22 mouse cellular contexts compared by ENCODE assay signal in the genomic region with DNA sequence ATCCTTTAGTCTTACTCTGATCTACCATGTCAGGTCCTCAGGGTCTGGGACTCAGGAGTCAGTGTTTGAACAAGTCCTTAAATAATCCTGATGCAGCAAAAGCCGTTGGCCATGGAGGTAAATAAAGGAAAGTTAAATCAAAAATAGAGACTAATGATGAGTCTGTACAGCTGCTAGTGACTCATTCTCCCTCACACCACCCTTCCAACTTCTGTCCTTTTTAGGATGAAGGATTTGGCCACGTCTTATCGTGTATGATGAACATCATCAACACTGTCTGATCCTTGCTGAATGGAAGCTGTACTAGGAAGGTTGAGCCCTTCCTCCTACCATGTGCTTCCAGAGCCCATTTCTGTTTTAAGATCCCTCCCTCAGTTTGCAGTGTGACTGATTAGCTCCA. TPM values are rescaled to one million over a fixed set of nuclear protein-coding genes. Genes with fewer than 3 reads are reported as not detected.
DNase-seq lines count a peak whose midpoint lies in the region; ATAC-seq and TF ChIP-seq lines count a peak whose summit lies in the region.
"Had no signal": no experiment of that assay in that cellular context is flagged by ENCODE, and none has a peak within 500 bp of the region (broad histone marks: within the 10 kb centered on the region; RNA-seq: fewer than 3 reads in every experiment).

No protein-coding gene starts in this region.

- peak; percentile 69 for ATAC-seq in lung, postnatal 0 days
- no peak for ATAC-seq in embryonic facial prominence, embryonic 15.5 days (ENCODE audit: insufficient number of reproducible peaks, low FRiP score, low TSS enrichment, low read depth)
- 0 out of 2 replicates have a peak, but pooled peaks have one; percentile 32 for ATAC-seq in stomach, postnatal 0 days (ENCODE audit: low FRiP score, low TSS enrichment)
- ATAC-seq: intestine, postnatal 0 days had no signal

- no peak overlapping the region for H3K9ac ChIP-seq in lung, postnatal 0 days (replicated peaks; ENCODE audit: low read depth)
- H3K9ac ChIP-seq in embryonic facial prominence, embryonic 15.5 days, result no peak overlapping the region
- no peak overlapping the region for H3K9ac ChIP-seq in stomach, postnatal 0 days (ENCODE audit: low read length)
- H3K9ac ChIP-seq: forebrain, embryonic 12.5 days; heart, embryonic 12.5 days; limb, embryonic 13.5 days; liver, embryonic 14.5 days had no signal

- H3K9me3 ChIP-seq in heart, embryonic 10.5 days, result no peaks in the 10 kb centered on the region
- H3K9me3 ChIP-seq in lung, postnatal 0 days (ENCODE audit: low read length), result no peaks in the 10 kb centered on the region
- no peaks in the 10 kb centered on the region for H3K9me3 ChIP-seq in embryonic facial prominence, embryonic 15.5 days (replicated peaks)
- no peaks in the 10 kb centered on the region for H3K9me3 ChIP-seq in stomach, postnatal 0 days (ENCODE audit: control insufficient read depth, low read length)
- H3K9me3 ChIP-seq: forebrain, embryonic 12.5 days; heart, embryonic 12.5 days; limb, embryonic 13.5 days had no signal

- peaks cover 10% of the 10 kb centered on the region for H3K4me1 ChIP-seq in heart, embryonic 10.5 days
- H3K4me1 ChIP-seq in lung, postnatal 0 days (ENCODE audit: insufficient read depth, low read depth, low read length), result peaks cover 17% of the 10 kb centered on the region; the same call in 1 of the 2 replicates
- H3K4me1 ChIP-seq in embryonic facial prominence, embryonic 15.5 days, result 0 out of 2 replicates have a peak, but pooled peaks cover 15% of the 10 kb centered on the region
- H3K4me1 ChIP-seq in stomach, postnatal 0 days (replicated peaks; ENCODE audit: control insufficient read depth, insufficient read depth), result 0 out of 2 replicates have a peak, but pooled peaks cover 3% of the 10 kb centered on the region

- no peaks in the 10 kb centered on the region for H3K36me3 ChIP-seq in heart, embryonic 10.5 days
- H3K36me3 ChIP-seq in lung, postnatal 0 days (ENCODE audit: insufficient read depth, low read length), result no peaks in the 10 kb centered on the region
- no peaks in the 10 kb centered on the region for H3K36me3 ChIP-seq in embryonic facial prominence, embryonic 15.5 days
- H3K36me3 ChIP-seq in stomach, postnatal 0 days (ENCODE audit: control insufficient read depth, insufficient read depth, low read length), result no peaks in the 10 kb centered on the region
- H3K36me3 ChIP-seq: forebrain, embryonic 12.5 days; heart, embryonic 12.5 days; limb, embryonic 13.5 days had no signal

- peak; percentile 23 to 37 for DNase-seq in heart, adult 18-20 months
- DNase-seq in heart, embryonic 10.5 days (ENCODE audit: low spot score), result no peak
- peak; percentile 59 for DNase-seq in lung, postnatal 0 days (ENCODE audit: low spot score)
- no peak for DNase-seq in lung, postnatal 14 days
- DNase-seq in stomach, postnatal 0 days (ENCODE audit: low spot score), result no peak
- no peak for DNase-seq in thymus, postnatal 14 days
- DNase-seq: adrenal gland, postnatal 14 days; B cell, adult 2 months; cerebellum, adult 9-10 months; gastrocnemius, postnatal 36 days; kidney, postnatal 36 days; layer of hippocampus, postnatal 36 days had no signal

- no peak overlapping the region for H3K27ac ChIP-seq in heart, embryonic 10.5 days
- 0 out of 2 replicates have a peak overlapping the region, but pooled peaks have one; percentile 38 for H3K27ac ChIP-seq in lung, postnatal 0 days (ENCODE audit: low read length)
- 0 out of 2 replicates have a peak overlapping the region, but pooled peaks have one; percentile 1 for H3K27ac ChIP-seq in embryonic facial prominence, embryonic 15.5 days (replicated peaks)
- peak overlapping the region; percentile 67; the same call in 1 of the 2 replicates for H3K27ac ChIP-seq in stomach, postnatal 0 days (replicated peaks)
- H3K27ac ChIP-seq: forebrain, embryonic 12.5 days; limb, embryonic 13.5 days; liver, embryonic 14.5 days had no signal

- H3K27me3 ChIP-seq in heart, embryonic 10.5 days (ENCODE audit: insufficient read depth, poor library complexity, severe bottlenecking), result no peaks in the 10 kb centered on the region
- H3K27me3 ChIP-seq in lung, postnatal 0 days (replicated peaks; ENCODE audit: insufficient read depth, low read length), result no peaks in the 10 kb centered on the region
- H3K27me3 ChIP-seq in embryonic facial prominence, embryonic 15.5 days, result no peaks in the 10 kb centered on the region
- H3K27me3 ChIP-seq in stomach, postnatal 0 days (ENCODE audit: control insufficient read depth, insufficient read depth, low read length), result no peaks in the 10 kb centered on the region
- H3K27me3 ChIP-seq: forebrain, embryonic 12.5 days; heart, embryonic 12.5 days; limb, embryonic 13.5 days had no signal

- H3K4me2 ChIP-seq in lung, postnatal 0 days (replicated peaks; ENCODE audit: low read depth, low read length), result no peak overlapping the region
- no peak overlapping the region for H3K4me2 ChIP-seq in embryonic facial prominence, embryonic 15.5 days (replicated peaks)
- no peak overlapping the region for H3K4me2 ChIP-seq in stomach, postnatal 0 days (replicated peaks; ENCODE audit: low read depth)
- H3K4me2 ChIP-seq: forebrain, embryonic 12.5 days; heart, embryonic 12.5 days; limb, embryonic 13.5 days; midbrain, embryonic 11.5 days had no signal

- WGBS in heart, embryonic 10.5 days, result 84% methylated on average over 3 of the region's 3 CpGs
- 45% methylated on average over 3 of the region's 3 CpGs for WGBS in lung, postnatal 0 days
- WGBS in embryonic facial prominence, embryonic 15.5 days, result 70% methylated on average over 3 of the region's 3 CpGs
- WGBS in stomach, postnatal 0 days, result 24% methylated on average over 3 of the region's 3 CpGs

- no peak overlapping the region for H3K4me3 ChIP-seq in heart, embryonic 10.5 days
- no peak overlapping the region for H3K4me3 ChIP-seq in lung, postnatal 0 days (ENCODE audit: low read depth, low read length)
- no peak overlapping the region for H3K4me3 ChIP-seq in embryonic facial prominence, embryonic 15.5 days (replicated peaks)
- H3K4me3 ChIP-seq in stomach, postnatal 0 days (ENCODE audit: low read depth, low read length), result no peak overlapping the region
- H3K4me3 ChIP-seq: erythroblast, embryonic 14.5 days; forebrain, embryonic 12.5 days; heart, embryonic 12.5 days; limb, embryonic 13.5 days had no signal

- 0 out of 2 replicates have a peak, but pooled peaks have one; percentile 8 for TF ChIP-seq EP300 in lung, postnatal 0 days (IDR thresholded peaks at IDR 0.05)
- TF ChIP-seq EP300 in stomach, postnatal 0 days (optimal IDR thresholded peaks at IDR 0.05), result no peak

- no peak for TF ChIP-seq CTCF in lung, postnatal 0 days (IDR thresholded peaks at IDR 0.05)
- TF ChIP-seq CTCF in stomach, postnatal 0 days (IDR thresholded peaks at IDR 0.05; ENCODE audit: low read depth), result no peak

RNA-seq across cellular contexts. Expression of a gene that starts 23.1 kb away (rescaled TPM):
- 10 to 100 TPM in 1 of 2 experiments, 1 to 10 TPM in 1; 9.6 to 10.7 TPM for total RNA-seq in heart, adult 18-20 months (2021)
- polyA plus RNA-seq in heart, embryonic 10.5 days (2016; fragmentation: Nextera tagmentation; extraction: Ambion mirVana), result 42.1 and 45.8 TPM in 2 replicates
- polyA plus RNA-seq in lung, postnatal 0 days (2015; fragmentation: Nextera tagmentation; extraction: Ambion mirVana), result 54.2 and 66.7 TPM in 2 replicates
- 42.1 and 46.2 TPM in 2 replicates for polyA plus RNA-seq in embryonic facial prominence, embryonic 15.5 days (2015; fragmentation: Nextera tagmentation; extraction: Ambion mirVana)
- polyA plus RNA-seq in stomach, postnatal 0 days (2015; fragmentation: Nextera tagmentation; extraction: Ambion mirVana), result 9.7 and 13.2 TPM in 2 replicates
- total RNA-seq: MEL; neutrophil, adult 5-6 weeks had no signal

Comparison
In these comparisons a context has a peak if more than half of its experiments do, and no peak if none do; other contexts are left out.
1. DNase-seq: peak in heart, adult 18-20 months (2 of 2) and lung, postnatal 0 days (single experiment); none in heart, embryonic 10.5 days (single experiment), lung, postnatal 14 days (single experiment), stomach, postnatal 0 days (single experiment) and thymus, postnatal 14 days (single experiment).